Mouse (Mus musculus) ovary, postnatal 14 days (tissue): ENCODE results near the gene Cwf19l1.
"Not testable (repeated sequence)": the region's sequence is repeated elsewhere in the genome, so short reads cannot be mapped to it uniquely, and the experiment has no call there.

ENCODE experiments used
- DNase-seq: peaks from one replicate; pipeline ENCODE4 v3.0.0; 2022; ENCODE audit warnings: low spot score

Cwf19l1 gene

GRCm38 (mm10) chr19:44135072-44135959, at the start of gene Cwf19l1:
Cwf19l1 (minus strand) TSS chr19:44135876.
- peak; percentile 80 for DNase-seq

GRCm38 (mm10) chr19:44183968-44184367, 48.3 kb upstream of the Cwf19l1 start:
- no peak for DNase-seq

- DNase-seq = no peak
Measured at GRCm38 (mm10) chr19:44180502-44180901, 44.8 kb upstream of the Cwf19l1 start.

GRCm38 (mm10) chr19:44176741-44177140, 41.1 kb upstream of the Cwf19l1 start:
- no peak for DNase-seq

- no peak for DNase-seq
Measured at GRCm38 (mm10) chr19:44174835-44175234, 39.2 kb upstream of the Cwf19l1 start.

GRCm38 (mm10) chr19:44161515-44161914, 25.8 kb upstream of the Cwf19l1 start:
- DNase-seq = no peak

GRCm38 (mm10) chr19:44159386-44159785, 23.7 kb upstream of the Cwf19l1 start:
- DNase-seq = no peak

- no peak for DNase-seq
Measured at GRCm38 (mm10) chr19:44157005-44157404, 21.3 kb upstream of the Cwf19l1 start.

- DNase-seq = no peak
Measured at GRCm38 (mm10) chr19:44153781-44154180, 18.1 kb upstream of the Cwf19l1 start.

- no peak for DNase-seq
Measured at GRCm38 (mm10) chr19:44148991-44149390, 13.3 kb upstream of the Cwf19l1 start.

GRCm38 (mm10) chr19:44148345-44148744, 12.7 kb upstream of the Cwf19l1 start:
- DNase-seq = no peak

- no peak for DNase-seq
Measured at GRCm38 (mm10) chr19:44146951-44147350, 11.3 kb upstream of the Cwf19l1 start.

- no peak for DNase-seq
Measured at GRCm38 (mm10) chr19:44146568-44146879, 10.8 kb upstream of the Cwf19l1 start.

GRCm38 (mm10) chr19:44145702-44146567, 10.3 kb upstream of the Cwf19l1 start, which contains the start of gene Bloc1s2:
Bloc1s2 (minus strand) TSS chr19:44146446.
- DNase-seq = peak; percentile 78

- DNase-seq = no peak
Measured at GRCm38 (mm10) chr19:44144366-44144765, 8.7 kb upstream of the Cwf19l1 start.

GRCm38 (mm10) chr19:44135960-44136485, 347 bp upstream of the Cwf19l1 start:
- DNase-seq = no peak

GRCm38 (mm10) chr19:44132917-44133316, 2.8 kb downstream of the Cwf19l1 start:
- DNase-seq = no peak

GRCm38 (mm10) chr19:44128560-44128959, 7.1 kb downstream of the Cwf19l1 start:
- no peak for DNase-seq

GRCm38 (mm10) chr19:44127729-44128497, 7.8 kb downstream of the Cwf19l1 start:
- DNase-seq = no peak

GRCm38 (mm10) chr19:44121137-44121536, 14.5 kb downstream of the Cwf19l1 start:
- no peak for DNase-seq

GRCm38 (mm10) chr19:44120686-44121085, 15.0 kb downstream of the Cwf19l1 start:
- DNase-seq = not testable (repeated sequence)

- DNase-seq = no peak
Measured at GRCm38 (mm10) chr19:44117793-44118192, 17.9 kb downstream of the Cwf19l1 start.
